Mouse (Mus musculus) CH12.LX (cell line): Measurements from ENCODE around the gene Zfp637. TPM values are rescaled to one million over a fixed set of nuclear protein-coding genes. Genes with fewer than 3 reads are reported as not detected.

ENCODE experiments used
- DNase-seq: peaks from one replicate; pipeline ENCODE4 v3.0.0-alpha.2; 2013; ENCODE audit errors: extremely low read depth
- H3K27ac ChIP-seq: 2 replicates; pipeline ENCODE4 v1.5.1; 2012; ENCODE audit warnings: low read depth, mild to moderate bottlenecking, control low read depth, moderate library complexity; ENCODE audit not compliant: insufficient read depth
- H3K27me3 ChIP-seq: replicated peaks from 2 replicates; pipeline ENCODE3; 2012; ENCODE audit warnings: inconsistent platforms
- H3K36me3 ChIP-seq, 2 experiments: replicated peaks in 1 of 2; 2 replicates each; pipeline versions ENCODE3 to v1.6.1; 2012; ENCODE audit warnings: inconsistent platforms in 1 of 2, low read length in 1 of 2, mild to moderate bottlenecking in 1 of 2, mixed read lengths in 1 of 2, moderate library complexity in 1 of 2; ENCODE audit not compliant: control insufficient read depth in 1 of 2, insufficient read depth in 1 of 2
- H3K4me1 ChIP-seq, 2 experiments: 2 replicates each; pipeline ENCODE4 v1.6.1; 2012; ENCODE audit warnings: inconsistent platforms in 1 of 2, moderate library complexity in 1 of 2; ENCODE audit not compliant: insufficient read depth in 2 of 2, control insufficient read depth in 1 of 2
- H3K4me2 ChIP-seq: 2 replicates; pipeline ENCODE4 v1.6.1; 2012; ENCODE audit warnings: low read depth, mild to moderate bottlenecking, control low read depth; ENCODE audit not compliant: poor library complexity, insufficient read depth, severe bottlenecking
- H3K4me3 ChIP-seq, 3 experiments: fragments of 150-350 bp in 1 of 3; sonication (generic) in 1 of 3; replicated peaks in 1 of 3; 2 replicates each; pipeline versions ENCODE3 to v1.5.1; 2011 to 2012; ENCODE audit warnings: low read depth in 2 of 3, low read length in 2 of 3, mild to moderate bottlenecking in 2 of 3, moderate library complexity in 2 of 3, control low read depth in 1 of 3, improper control_type of control experiment in 1 of 3, inconsistent platforms in 1 of 3, mixed read lengths in 1 of 3; ENCODE audit not compliant: poor library complexity in 1 of 3
- H3K79me2 ChIP-seq: replicated peaks from 2 replicates; pipeline ENCODE4 v1.6.1; 2012; ENCODE audit warnings: mild to moderate bottlenecking, moderate library complexity; ENCODE audit not compliant: control insufficient read depth, poor library complexity, insufficient read depth, severe bottlenecking; ENCODE audit errors: extremely low read depth
- H3K9ac ChIP-seq: 2 replicates; pipeline ENCODE4 v1.6.1; 2012; ENCODE audit warnings: low read depth, mild to moderate bottlenecking, control low read depth, moderate library complexity; ENCODE audit not compliant: insufficient read depth
- H3K9me3 ChIP-seq: replicated peaks from 2 replicates; pipeline ENCODE3; 2012; ENCODE audit warnings: low read length, inconsistent platforms, mixed read lengths
- BHLHE40 ChIP-seq: IDR thresholded peaks from 2 replicates; pipeline ENCODE4 v1.6.1; 2011; ENCODE audit warnings: mild to moderate bottlenecking, low read depth, low read length, improper control_type of control experiment
- CHD1 ChIP-seq: IDR thresholded peaks from 2 replicates; pipeline ENCODE4 v1.6.1; 2012; ENCODE audit warnings: low read depth, low read length, improper control_type of control experiment, inconsistent platforms
- CHD2 ChIP-seq: IDR thresholded peaks from 2 replicates; pipeline ENCODE4 v1.6.1; 2011; ENCODE audit warnings: low read length, improper control_type of control experiment
- CTCF ChIP-seq, 2 experiments: IDR thresholded peaks in 1 of 2; conservative IDR thresholded peaks in 1 of 2; 2 replicates each; pipeline ENCODE4 v1.5.1; 2011 to 2012; ENCODE audit warnings: low read depth in 2 of 2, low read length in 2 of 2, improper control_type of control experiment in 1 of 2, inconsistent platforms in 1 of 2, mild to moderate bottlenecking in 1 of 2, moderate library complexity in 1 of 2
- E2F4 ChIP-seq: IDR thresholded peaks from 2 replicates; pipeline ENCODE4 v1.6.1; 2011; ENCODE audit warnings: low read depth, low read length, improper control_type of control experiment; ENCODE audit not compliant: insufficient replicate concordance
- ELF1 ChIP-seq: IDR thresholded peaks from 2 replicates; pipeline ENCODE4 v1.6.1; 2014; ENCODE audit warnings: low read depth, mild to moderate bottlenecking, inconsistent platforms, low read length, improper control_type of control experiment
- EP300 ChIP-seq: IDR thresholded peaks from 2 replicates; pipeline ENCODE4 v1.6.1; 2011; ENCODE audit warnings: low read length, improper control_type of control experiment
- ETS1 ChIP-seq: conservative IDR thresholded peaks from 2 replicates; pipeline ENCODE4 v1.6.1; 2012; ENCODE audit warnings: low read depth, mild to moderate bottlenecking, inconsistent platforms, low read length, improper control_type of control experiment, moderate library complexity
- HCFC1 ChIP-seq: IDR thresholded peaks from 2 replicates; pipeline ENCODE4 v1.6.1; 2012; ENCODE audit warnings: low read depth, mild to moderate bottlenecking, inconsistent platforms, low read length, improper control_type of control experiment
- IRF4 ChIP-seq: IDR thresholded peaks from 2 replicates; pipeline ENCODE4 v1.6.1; 2014; ENCODE audit warnings: low read depth, mild to moderate bottlenecking, inconsistent platforms, low read length, improper control_type of control experiment
- JUN ChIP-seq: IDR thresholded peaks from 2 replicates; pipeline ENCODE4 v1.6.1; 2011; ENCODE audit warnings: low read depth, mild to moderate bottlenecking, low read length, improper control_type of control experiment, moderate library complexity; ENCODE audit not compliant: insufficient read depth
- JUND ChIP-seq: conservative IDR thresholded peaks from 2 replicates; pipeline ENCODE4 v1.6.1; 2011; ENCODE audit warnings: low read depth, low read length, improper control_type of control experiment
- KAT2A ChIP-seq: IDR thresholded peaks from 2 replicates; pipeline ENCODE4 v1.6.1; 2012; ENCODE audit warnings: low read length, improper control_type of control experiment, inconsistent platforms; ENCODE audit not compliant: insufficient replicate concordance
- MAZ ChIP-seq: IDR thresholded peaks from 2 replicates; pipeline ENCODE4 v1.6.1; 2012; ENCODE audit warnings: low read depth, mild to moderate bottlenecking, inconsistent platforms, low read length, improper control_type of control experiment, moderate library complexity
- MEF2A ChIP-seq: IDR thresholded peaks from 2 replicates; pipeline ENCODE4 v1.6.1; 2014; ENCODE audit warnings: low read depth, mild to moderate bottlenecking, inconsistent platforms, low read length, improper control_type of control experiment, borderline replicate concordance
- MXI1 ChIP-seq: IDR thresholded peaks from 2 replicates; pipeline ENCODE4 v1.6.1; 2011; ENCODE audit warnings: mild to moderate bottlenecking, low read depth, low read length, improper control_type of control experiment
- NELFE ChIP-seq: IDR thresholded peaks from 2 replicates; pipeline ENCODE4 v1.6.1; 2011; ENCODE audit warnings: low read depth, low read length, improper control_type of control experiment
- NRF1 ChIP-seq: IDR thresholded peaks from 2 replicates; pipeline ENCODE4 v1.6.1; 2014; ENCODE audit warnings: low read depth, mild to moderate bottlenecking, inconsistent platforms, low read length, improper control_type of control experiment, moderate library complexity
- PAX5 ChIP-seq: IDR thresholded peaks from 2 replicates; pipeline ENCODE4 v1.6.1; 2012; ENCODE audit warnings: low read length, inconsistent platforms, mixed read lengths
- POLR2A ChIP-seq: IDR thresholded peaks from 2 replicates; pipeline ENCODE4 v1.6.1; 2011; ENCODE audit warnings: low read depth, mild to moderate bottlenecking, improper control_type of control experiment, low read length
- POLR2AphosphoS2 ChIP-seq: IDR thresholded peaks from 2 replicates; pipeline ENCODE4 v1.6.1; 2011; ENCODE audit warnings: low read depth, low read length, improper control_type of control experiment
- RAD21 ChIP-seq: IDR thresholded peaks from 2 replicates; pipeline ENCODE4 v1.6.1; 2011; ENCODE audit warnings: low read depth, mild to moderate bottlenecking, low read length, improper control_type of control experiment, moderate library complexity
- RCOR1 ChIP-seq: conservative IDR thresholded peaks from 2 replicates; pipeline ENCODE4 v1.6.1; 2012; ENCODE audit warnings: low read depth, mild to moderate bottlenecking, inconsistent platforms, low read length, improper control_type of control experiment
- SMC3 ChIP-seq: IDR thresholded peaks from 2 replicates; pipeline ENCODE4 v1.6.1; 2011; ENCODE audit warnings: low read depth, low read length, improper control_type of control experiment
- TBP ChIP-seq: conservative IDR thresholded peaks from 2 replicates; pipeline ENCODE4 v1.6.1; 2011; ENCODE audit warnings: low read depth, low read length, improper control_type of control experiment
- TCF12 ChIP-seq: IDR thresholded peaks from 2 replicates; pipeline ENCODE4 v1.6.1; 2014; ENCODE audit warnings: low read depth, mild to moderate bottlenecking, inconsistent platforms, low read length, improper control_type of control experiment
- UBTF ChIP-seq: IDR thresholded peaks from 2 replicates; pipeline ENCODE4 v1.6.1; 2012; ENCODE audit warnings: low read depth, mild to moderate bottlenecking, inconsistent platforms, low read length, improper control_type of control experiment, moderate library complexity
- USF1 ChIP-seq: IDR thresholded peaks from 2 replicates; pipeline ENCODE4 v1.6.1; 2014; ENCODE audit warnings: low read depth, mild to moderate bottlenecking, inconsistent platforms, low read length, improper control_type of control experiment
- USF2 ChIP-seq: conservative IDR thresholded peaks from 2 replicates; pipeline ENCODE4 v1.6.1; 2011; ENCODE audit warnings: low read depth, low read length, improper control_type of control experiment
- ZC3H11A ChIP-seq: IDR thresholded peaks from 2 replicates; pipeline ENCODE4 v1.6.1; 2012; ENCODE audit warnings: low read depth, mild to moderate bottlenecking, inconsistent platforms, low read length, improper control_type of control experiment
- ZKSCAN1 ChIP-seq: IDR thresholded peaks from 2 replicates; pipeline ENCODE4 v1.6.1; 2012; ENCODE audit warnings: low read depth, inconsistent platforms, low read length, improper control_type of control experiment, borderline replicate concordance
- ZMIZ1 ChIP-seq: IDR thresholded peaks from 2 replicates; pipeline ENCODE4 v1.6.1; 2012; ENCODE audit warnings: low read depth, mild to moderate bottlenecking, inconsistent platforms, low read length, improper control_type of control experiment
- dilution Hi-C: fragments of 300-500 bp; cut with MboI; formaldehyde crosslinking; loops from 2 replicates; pipeline ENCODE4 v1.14.3; 2020; ENCODE audit warnings: low sequenced_read_pairs; ENCODE audit not compliant: extremely low pct_unique_long_range_greater_than_20kb, extremely low pct_ligation_motif_present
- in situ Hi-C: fragments of 300-500 bp; cut with MboI; formaldehyde crosslinking; loops from 3 replicates; pipeline ENCODE4 v1.14.3; 2019; ENCODE audit warnings: low sequenced_read_pairs, low pct_ligation_motif_present, low pct_unique_long_range_greater_than_20kb, mixed read lengths
- polyA plus RNA-seq: library from polyadenylated mRNA; unstranded; fragments of >175 nt; gene quantifications from 2 replicates; pipeline ENCODE4 v1.2.1, GENCODE M21; 2012; ENCODE audit warnings: low read depth; ENCODE audit not compliant: insufficient read length
- total RNA-seq, 2 experiments: library from RNA; depleted of rRNA; stranded (reverse); fragments of 300-350 nt in 1 of 2; fragments of >200 nt in 1 of 2; gene quantifications; 2 replicates each; pipeline ENCODE4 v1.2.3; 2012 to 2014

The Zfp637 gene
- total and polyA plus RNA-seq, 3 experiments, result 12.5 to 19.7 (median 18.7) TPM

GRCm38 (mm10) chr6:117878700-117879407, 37.9 kb downstream of the Zfp637 start:
- in situ Hi-C loops (no loop called here), dilution Hi-C loops (no loop called here)
- H3K36me3 ChIP-seq, result peaks cover 0 to under 1% of the 10 kb centered on the region in 2 experiments
- H3K4me2 ChIP-seq, result peak overlapping the region; percentile 93
- H3K4me1 ChIP-seq, result peaks cover 8 to 40% of the 10 kb centered on the region in 2 experiments; a peak in 3 of 4 replicates
- H3K79me2 ChIP-seq, result no peaks in the 10 kb centered on the region
- no peak; the same call in 1 of the 2 replicates for TF ChIP-seq POLR2AphosphoS2
- no peak for TF ChIP-seq CHD1
- no peak for TF ChIP-seq ZKSCAN1
- TF ChIP-seq USF1, result no peak
- 0 out of 2 replicates have a peak, but pooled peaks have one; percentile 26 for TF ChIP-seq JUND
- no peak for TF ChIP-seq ZC3H11A
- no peak for TF ChIP-seq PAX5
- no peak for TF ChIP-seq E2F4
- TF ChIP-seq USF2, result no peak
- TF ChIP-seq TBP, result peak; percentile 70; the same call in 1 of the 2 replicates
- TF ChIP-seq CTCF (conservative IDR thresholded peaks at IDR 0.05 in 1 of 2, IDR thresholded peaks at IDR 0.05 in 1 of 2; ENCODE audit: low read depth in 2 of 2, low read length in 2 of 2), result no peak
- no peak for TF ChIP-seq UBTF
- TF ChIP-seq MAZ, result peak; percentile 84; the same call in 1 of the 2 replicates
- no peak; the same call in 1 of the 2 replicates for TF ChIP-seq POLR2A
- no peak for TF ChIP-seq SMC3
- TF ChIP-seq ZMIZ1, result peak; percentile 85; the same call in 1 of the 2 replicates
- TF ChIP-seq RAD21, result no peak
- TF ChIP-seq TCF12, result 0 out of 2 replicates have a peak, but pooled peaks have one; percentile 48
- TF ChIP-seq BHLHE40, result no peak
- TF ChIP-seq CHD2, result peak; percentile 34
- TF ChIP-seq MEF2A, result no peak
- TF ChIP-seq JUN, result no peak
- TF ChIP-seq HCFC1, result peak; percentile 78
- no peak for TF ChIP-seq NELFE
- TF ChIP-seq MXI1, result no peak
- TF ChIP-seq RCOR1, result no peak
- peak; percentile 23 for TF ChIP-seq ETS1
- TF ChIP-seq IRF4, result peak; percentile 46; the same call in 1 of the 2 replicates
- TF ChIP-seq EP300, result no peak
- TF ChIP-seq NRF1, result no peak
- TF ChIP-seq KAT2A, result no peak; the same call in 1 of the 2 replicates
- peak; percentile 96 for TF ChIP-seq ELF1
- peak overlapping the region; percentile 66 to 83 (median 68) for H3K4me3 ChIP-seq
- no peaks in the 10 kb centered on the region for H3K9me3 ChIP-seq
- H3K27me3 ChIP-seq, result no peaks in the 10 kb centered on the region
- peak overlapping the region; percentile 94 for H3K27ac ChIP-seq
- DNase-seq, result peak; percentile 94
- peak overlapping the region; percentile 86 for H3K9ac ChIP-seq
